Mouse (Mus musculus) spleen, postnatal 4 days (tissue): ENCODE measurements around the gene Ttc39b.

Experiments
- DNase-seq, 2 experiments: peaks; one replicate each; pipeline ENCODE4 v3.0.0; 2022; ENCODE audit warnings: low spot score in 2 of 2

Gene Ttc39b

GRCm38 (mm10) chr4:83186448-83186847 is 137.6 kb downstream of the Ttc39b start:
- no peak for DNase-seq

GRCm38 (mm10) chr4:83183288-83183930 is 140.6 kb downstream of the Ttc39b start:
- DNase-seq, result no peak

- DNase-seq, result no peak
Measured at GRCm38 (mm10) chr4:83182178-83183068, 141.6 kb downstream of the Ttc39b start.

GRCm38 (mm10) chr4:83177471-83177870 is 146.6 kb downstream of the Ttc39b start:
- DNase-seq, result no peak

GRCm38 (mm10) chr4:83174946-83175345 is 149.1 kb downstream of the Ttc39b start:
- DNase-seq, result no peak

GRCm38 (mm10) chr4:83172278-83172677 is 151.8 kb downstream of the Ttc39b start:
- DNase-seq, result no peak

- DNase-seq, result no peak
Measured at GRCm38 (mm10) chr4:83170741-83171140, 153.3 kb downstream of the Ttc39b start.
